Mouse (Mus musculus): ENCODE data around the gene Dek. TPM values are rescaled to one million over a fixed set of nuclear protein-coding genes. Genes with fewer than 3 reads are reported as not detected.

The Dek gene
- 152 and 167 TPM in 2 replicates for polyA plus RNA-seq (2015; fragmentation: Nextera tagmentation; extraction: Ambion mirVana)

DNA sequence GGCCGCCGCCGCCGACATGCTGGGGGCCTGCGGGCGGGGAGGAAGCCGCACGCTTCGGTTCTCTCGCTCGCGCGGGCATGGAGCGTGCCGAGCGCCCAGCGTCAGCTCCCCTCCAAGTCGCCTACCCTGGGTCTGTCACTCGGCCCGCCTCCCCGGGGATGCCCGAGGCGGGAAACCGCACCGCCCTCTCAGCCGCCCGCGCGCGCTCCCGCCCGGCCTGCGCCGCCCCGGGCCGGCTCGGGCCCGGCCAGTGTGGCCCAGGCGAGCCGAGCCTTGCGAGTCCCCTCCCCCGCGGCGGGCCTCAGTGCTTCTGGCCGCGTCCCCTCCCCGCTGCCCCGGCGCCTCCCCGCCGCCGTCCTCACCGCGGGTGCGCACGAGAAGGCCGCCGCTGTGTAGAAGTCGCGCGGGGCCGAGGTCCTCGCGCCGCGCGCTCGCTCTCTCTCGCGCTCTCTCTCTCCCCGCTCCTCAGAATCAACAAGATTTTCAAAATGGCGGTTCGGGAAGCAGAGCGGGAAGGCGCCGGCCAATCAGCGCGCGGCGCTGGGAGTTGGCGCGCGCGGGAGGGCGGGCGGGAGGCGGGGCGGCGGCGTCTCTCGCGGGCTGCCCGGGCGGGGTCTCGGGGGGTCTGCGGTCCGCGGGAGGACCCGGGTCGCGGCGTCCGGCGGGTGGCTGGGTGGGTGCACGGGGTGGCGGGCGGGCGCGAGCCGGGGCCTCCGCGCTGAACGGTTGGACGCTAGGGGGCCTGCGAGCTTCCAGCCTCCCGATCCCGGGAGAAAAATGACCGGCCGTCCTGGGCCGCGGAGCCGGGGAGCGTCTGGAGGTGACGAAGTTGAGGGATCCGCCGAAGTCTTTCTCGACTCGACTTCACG is at the start of gene Dek:
Gene Dek (minus strand): TSS at position 491 of the 869 bp plus-strand sequence.
- peak within 1 kb of the TSS; percentile 91 for H3K4me3 ChIP-seq
- peak within 1 kb of the TSS; percentile 99 for H3K9ac ChIP-seq
- H3K9me3 ChIP-seq: no peaks in the 10 kb centered on the region
- H3K27ac ChIP-seq (replicated peaks): peak within 1 kb of the TSS; percentile 100
- ATAC-seq (ENCODE audit: extremely low read depth, insufficient number of reproducible peaks, low FRiP score, low TSS enrichment): peak; percentile 89
- peaks cover 18% of the 10 kb centered on the region for H3K36me3 ChIP-seq
- WGBS: under 1% methylated on average over 118 of the region's 129 CpGs
- peaks cover 51% of the 10 kb centered on the region for H3K4me1 ChIP-seq
- peak within 1 kb of the TSS; percentile 89 for H3K4me2 ChIP-seq
- no peaks in the 10 kb centered on the region for H3K27me3 ChIP-seq (replicated peaks)

- ATAC-seq (ENCODE audit: extremely low read depth, insufficient number of reproducible peaks, low FRiP score, low TSS enrichment): no peak
These were observed 48.9 kb upstream of the Dek start for GRCm38 (mm10) chr13:47154866-47155265.

DNA sequence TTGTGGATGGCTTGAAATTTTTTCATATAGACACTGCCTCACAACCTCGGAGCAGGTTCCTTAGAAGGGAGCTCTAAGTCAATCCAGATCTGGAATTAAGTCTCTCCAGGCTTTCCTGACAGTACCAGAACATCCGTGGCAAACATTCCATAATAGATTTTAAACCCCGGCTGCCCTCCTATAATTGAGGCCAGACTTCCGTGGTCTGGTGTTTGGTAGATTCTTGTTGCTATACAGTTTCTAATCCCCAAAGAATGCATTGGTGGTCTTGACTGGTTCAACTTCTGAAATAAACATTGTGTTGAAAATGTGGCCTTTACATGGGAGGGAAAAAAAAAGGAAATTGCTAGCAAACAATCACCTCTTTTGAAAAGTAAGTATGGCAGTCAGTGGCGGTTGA is 47.2 kb upstream of the Dek start:
- no peak overlapping the region for H3K4me3 ChIP-seq
- H3K36me3 ChIP-seq: no peaks in the 10 kb centered on the region
- H3K9me3 ChIP-seq: no peaks in the 10 kb centered on the region
- H3K9ac ChIP-seq: no peak overlapping the region
- H3K27me3 ChIP-seq (replicated peaks): no peaks in the 10 kb centered on the region
- 64% methylated on average over 5 of the region's 5 CpGs for WGBS
- no peak for ATAC-seq (ENCODE audit: extremely low read depth, insufficient number of reproducible peaks, low FRiP score, low TSS enrichment)
- H3K4me1 ChIP-seq: peaks cover 12% of the 10 kb centered on the region
- no peak overlapping the region for H3K27ac ChIP-seq (replicated peaks)
- no peak overlapping the region for H3K4me2 ChIP-seq

More at GRCm38 (mm10) chr13:47154866-47155265, 48.9 kb upstream of the Dek start:
- Histone ChIP-seq H3K9me3 (no peaks in the 10 kb centered on the region), H3K27ac (replicated peaks) (no peak overlapping the region), H3K4me1 (no peaks in the 10 kb centered on the region), H3K36me3 (no peaks in the 10 kb centered on the region), H3K4me2 (no peak overlapping the region), H3K9ac (no peak overlapping the region), H3K27me3 (replicated peaks) (no peaks in the 10 kb centered on the region), H3K4me3 (no peak overlapping the region)
- WGBS: 73% methylated on average over 4 of the region's 4 CpGs

DNA sequence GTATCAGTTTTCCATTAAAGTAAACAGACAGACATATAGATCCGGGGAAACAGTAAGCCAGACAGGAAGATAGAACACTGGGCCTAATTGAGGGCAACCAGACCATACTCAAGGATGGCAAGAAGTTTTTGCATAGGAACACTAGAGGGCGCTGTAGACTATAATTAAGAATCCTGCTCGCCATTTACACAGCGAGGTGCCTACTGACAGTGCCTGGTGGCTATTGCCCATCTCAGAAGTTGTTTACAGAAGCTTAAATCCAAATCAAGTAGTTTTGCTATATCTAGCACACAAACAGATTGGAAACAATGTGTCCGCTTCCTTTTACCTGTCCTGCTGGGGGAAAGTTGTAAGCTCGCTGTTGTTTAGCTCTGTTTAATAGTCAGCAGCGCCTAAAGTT is 46.4 kb upstream of the Dek start:
- peaks cover 20% of the 10 kb centered on the region for H3K4me1 ChIP-seq
- no peak overlapping the region for H3K4me2 ChIP-seq
- no peak for ATAC-seq (ENCODE audit: extremely low read depth, insufficient number of reproducible peaks, low FRiP score, low TSS enrichment)
- H3K4me3 ChIP-seq: no peak overlapping the region
- H3K36me3 ChIP-seq: no peaks in the 10 kb centered on the region
- no peaks in the 10 kb centered on the region for H3K27me3 ChIP-seq (replicated peaks)
- no peak overlapping the region for H3K9ac ChIP-seq
- no peak overlapping the region for H3K27ac ChIP-seq (replicated peaks)
- H3K9me3 ChIP-seq: no peaks in the 10 kb centered on the region
- WGBS: 34% methylated on average over 7 of the region's 7 CpGs

DNA sequence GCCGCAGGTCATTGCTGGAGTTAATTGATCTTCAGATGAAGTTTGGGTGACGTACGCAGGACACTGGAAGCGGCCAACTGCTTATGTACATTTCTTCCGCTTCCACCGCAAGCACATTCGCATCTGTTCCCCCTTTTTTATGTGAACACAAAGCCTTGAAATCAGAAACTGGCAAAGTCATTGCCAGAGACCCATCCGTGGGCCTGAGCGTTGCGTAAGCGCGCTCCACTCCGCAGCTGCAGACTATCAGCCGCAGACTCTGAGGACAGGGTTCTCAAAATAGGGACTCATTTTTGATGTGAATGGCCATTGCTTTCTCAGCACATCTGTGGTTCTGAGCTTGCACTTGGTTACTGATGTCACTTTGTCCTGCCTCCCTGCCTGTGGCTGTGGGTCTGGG is 45.1 kb upstream of the Dek start:
- Histone ChIP-seq H3K9me3 (no peaks in the 10 kb centered on the region), H3K27ac (replicated peaks) (no peak overlapping the region), H3K36me3 (no peaks in the 10 kb centered on the region), H3K4me2 (no peak overlapping the region), H3K27me3 (replicated peaks) (no peaks in the 10 kb centered on the region), H3K4me3 (no peak overlapping the region), H3K9ac (no peak overlapping the region), H3K4me1 (peaks cover 32% of the 10 kb centered on the region)
- WGBS: 89% methylated on average over 14 of the region's 14 CpGs
- ATAC-seq (ENCODE audit: extremely low read depth, insufficient number of reproducible peaks, low FRiP score, low TSS enrichment): no peak

GRCm38 (mm10) chr13:47149993-47150392 is 44.0 kb upstream of the Dek start:
- 85% methylated on average over 10 of the region's 10 CpGs for WGBS
- no peak for ATAC-seq (ENCODE audit: extremely low read depth, insufficient number of reproducible peaks, low FRiP score, low TSS enrichment)
- no peak overlapping the region for H3K27ac ChIP-seq (replicated peaks)
- H3K4me1 ChIP-seq: peaks cover 43% of the 10 kb centered on the region
- no peak overlapping the region for H3K9ac ChIP-seq
- no peak overlapping the region for H3K4me3 ChIP-seq
- no peak overlapping the region for H3K4me2 ChIP-seq
- H3K36me3 ChIP-seq: no peaks in the 10 kb centered on the region
- no peaks in the 10 kb centered on the region for H3K9me3 ChIP-seq
- no peaks in the 10 kb centered on the region for H3K27me3 ChIP-seq (replicated peaks)

GRCm38 (mm10) chr13:47148573-47148972 is 42.6 kb upstream of the Dek start:
- ATAC-seq (ENCODE audit: extremely low read depth, insufficient number of reproducible peaks, low FRiP score, low TSS enrichment): 0 out of 2 replicates have a peak, but pooled peaks have one; percentile 33
- H3K9ac ChIP-seq: peak overlapping the region; percentile 70

GRCm38 (mm10) chr13:47146388-47146787 is 40.4 kb upstream of the Dek start:
- H3K9ac ChIP-seq: peak overlapping the region; percentile 47; the same call in 1 of the 2 replicates
- H3K4me1 ChIP-seq: peaks cover 65% of the 10 kb centered on the region
- H3K27ac ChIP-seq (replicated peaks): peak overlapping the region; percentile 86
- WGBS: 38% methylated on average over 7 of the region's 7 CpGs
- H3K36me3 ChIP-seq: no peaks in the 10 kb centered on the region
- no peak for ATAC-seq (ENCODE audit: extremely low read depth, insufficient number of reproducible peaks, low FRiP score, low TSS enrichment)
- H3K9me3 ChIP-seq: no peaks in the 10 kb centered on the region
- H3K27me3 ChIP-seq (replicated peaks): no peaks in the 10 kb centered on the region
- no peak overlapping the region for H3K4me3 ChIP-seq
- H3K4me2 ChIP-seq: peak overlapping the region; percentile 45

More at GRCm38 (mm10) chr13:47148573-47148972, 42.6 kb upstream of the Dek start:
- Histone ChIP-seq H3K27me3 (replicated peaks) (no peaks in the 10 kb centered on the region), H3K36me3 (no peaks in the 10 kb centered on the region), H3K4me3 (peak overlapping the region; percentile 33), H3K9me3 (no peaks in the 10 kb centered on the region), H3K4me2 (peak overlapping the region; percentile 63), H3K27ac (replicated peaks) (peak overlapping the region; percentile 86), H3K4me1 (peaks cover 56% of the 10 kb centered on the region)
- 10% methylated on average over 11 of the region's 11 CpGs for WGBS

- Histone ChIP-seq H3K4me3 (no peak overlapping the region), H3K36me3 (no peaks in the 10 kb centered on the region), H3K4me2 (peak overlapping the region; percentile 45), H3K27me3 (replicated peaks) (no peaks in the 10 kb centered on the region), H3K4me1 (peaks cover 65% of the 10 kb centered on the region), H3K9ac (peak overlapping the region; percentile 47), H3K27ac (replicated peaks) (peak overlapping the region; percentile 86), H3K9me3 (no peaks in the 10 kb centered on the region)
- 28% methylated on average over 9 of the region's 9 CpGs for WGBS
- ATAC-seq (ENCODE audit: extremely low read depth, insufficient number of reproducible peaks, low FRiP score, low TSS enrichment): no peak
These were observed 39.9 kb upstream of the Dek start for GRCm38 (mm10) chr13:47145939-47146338.

GRCm38 (mm10) chr13:47142764-47143163 is 36.8 kb upstream of the Dek start:
- Histone ChIP-seq H3K4me1 (peaks cover 49% of the 10 kb centered on the region), H3K9ac (peak overlapping the region; percentile 41; the same call in 1 of the 2 replicates), H3K4me3 (no peak overlapping the region), H3K9me3 (peaks cover 13% of the 10 kb centered on the region), H3K27ac (replicated peaks) (peak overlapping the region; percentile 77), H3K36me3 (peaks cover 11% of the 10 kb centered on the region), H3K27me3 (replicated peaks) (no peaks in the 10 kb centered on the region), H3K4me2 (peak overlapping the region; percentile 28; the same call in 1 of the 2 replicates)
- ATAC-seq (ENCODE audit: extremely low read depth, insufficient number of reproducible peaks, low FRiP score, low TSS enrichment): no peak
- WGBS: 36% methylated on average over 6 of the region's 6 CpGs

GRCm38 (mm10) chr13:47135741-47136140 is 29.7 kb upstream of the Dek start:
- Histone ChIP-seq H3K4me3 (no peak overlapping the region), H3K4me1 (no peaks in the 10 kb centered on the region), H3K36me3 (peaks cover 14% of the 10 kb centered on the region), H3K9me3 (peaks cover 13% of the 10 kb centered on the region), H3K27me3 (replicated peaks) (no peaks in the 10 kb centered on the region), H3K4me2 (no peak overlapping the region), H3K9ac (no peak overlapping the region), H3K27ac (replicated peaks) (no peak overlapping the region)
- WGBS: 79% methylated on average over 7 of the region's 7 CpGs
- ATAC-seq (ENCODE audit: extremely low read depth, insufficient number of reproducible peaks, low FRiP score, low TSS enrichment): no peak

Data from heart, embryonic 13.5 days (tissue).